Mouse (Mus musculus) ES-E14 (cell line): Measurements from ENCODE around the gene 1810055G02Rik. TPM values are rescaled to one million over a fixed set of nuclear protein-coding genes. Genes with fewer than 3 reads are reported as not detected.
A peak's percentile ranks its signal among the peaks of the same experiment; 100 is the strongest.

Experiments used
- DNase-seq: peaks from one replicate; pipeline ENCODE4 v3.0.0-alpha.2; 2013; ENCODE audit warnings: low read depth, low spot score
- H3K27ac ChIP-seq: 2 replicates; pipeline ENCODE4 v1.5.1; 2012; ENCODE audit warnings: low read depth, mild to moderate bottlenecking, low read length, moderate library complexity, mixed read lengths; ENCODE audit not compliant: poor library complexity, insufficient read depth, severe bottlenecking
- H3K36me3 ChIP-seq: 2 replicates; pipeline ENCODE4 v1.6.1; 2012; ENCODE audit warnings: mild to moderate bottlenecking, low read length, moderate library complexity, mixed read lengths; ENCODE audit not compliant: control insufficient read depth, poor library complexity, insufficient read depth, severe bottlenecking
- H3K4me1 ChIP-seq, 2 experiments: fragments of 150-350 bp in 1 of 2; sonication (generic) in 1 of 2; 2 replicates each; pipeline ENCODE4 v1.6.1; 2012; ENCODE audit warnings: low read length in 2 of 2, mild to moderate bottlenecking in 1 of 2, mixed read lengths in 1 of 2; ENCODE audit not compliant: control insufficient read depth in 2 of 2, insufficient read depth in 2 of 2, poor library complexity in 1 of 2
- H3K4me3 ChIP-seq, 2 experiments: fragments of 150-350 bp in 1 of 2; sonication (generic) in 1 of 2; 2 replicates each; pipeline ENCODE4 v1.5.1; 2012; ENCODE audit warnings: low read length in 2 of 2, low read depth in 1 of 2, mild to moderate bottlenecking in 1 of 2, mixed read lengths in 1 of 2; ENCODE audit not compliant: insufficient read depth in 1 of 2, poor library complexity in 1 of 2, severe bottlenecking in 1 of 2
- H3K9ac ChIP-seq: 2 replicates; pipeline ENCODE4 v1.6.1; 2012; ENCODE audit warnings: low read depth, mild to moderate bottlenecking, low read length, mixed read lengths; ENCODE audit not compliant: poor library complexity, insufficient read depth, severe bottlenecking
- H3K9me3 ChIP-seq: fragments of 150-350 bp; sonication (generic); 2 replicates; pipeline ENCODE4 v1.6.1; 2012; ENCODE audit warnings: low read depth, mild to moderate bottlenecking, low read length; ENCODE audit not compliant: control insufficient read depth, insufficient read depth
- CHD2 ChIP-seq: IDR thresholded peaks from 2 replicates; pipeline ENCODE4 v1.6.1; 2014; ENCODE audit warnings: mild to moderate bottlenecking, low read depth, low read length, inconsistent platforms
- HCFC1 ChIP-seq: IDR thresholded peaks from 2 replicates; pipeline ENCODE4 v1.6.1; 2012; ENCODE audit warnings: low read length, inconsistent platforms, borderline replicate concordance; ENCODE audit not compliant: insufficient read depth
- MAFK ChIP-seq: IDR thresholded peaks from 2 replicates; pipeline ENCODE4 v1.6.1; 2014; ENCODE audit warnings: mild to moderate bottlenecking, low read depth, low read length, inconsistent platforms; ENCODE audit not compliant: insufficient read depth
- ZC3H11A ChIP-seq: IDR thresholded peaks from 2 replicates; pipeline ENCODE4 v1.6.1; 2012; ENCODE audit warnings: low read depth, mild to moderate bottlenecking, inconsistent platforms, low read length, borderline replicate concordance
- ZNF384 ChIP-seq: IDR thresholded peaks from 2 replicates; pipeline ENCODE4 v1.6.1; 2012; ENCODE audit warnings: low read depth, low read length, inconsistent platforms
- in situ Hi-C, 2 experiments: fragments of 600-800 bp; cut with MboI; formaldehyde crosslinking; loops; one replicate each; pipeline ENCODE4 v1.15.1; 2025; ENCODE audit warnings: low sequenced_read_pairs in 2 of 2, inconsistent platforms in 1 of 2; ENCODE audit not compliant: unreplicated experiment in 2 of 2
- total RNA-seq: library from RNA; depleted of rRNA; stranded (reverse); fragments of 300-350 nt; gene quantifications from 2 replicates; pipeline ENCODE4 v1.2.3, GENCODE M21; 2012

1810055G02Rik gene
- total RNA-seq, 1 experiment: 31.4 TPM

- in situ Hi-C loops: no loop called here
- no peak overlapping the region for H3K9ac ChIP-seq
- H3K9me3 ChIP-seq: no peaks in the 10 kb centered on the region
- H3K27ac ChIP-seq: no peak overlapping the region
- peaks cover 38% of the 10 kb centered on the region for H3K36me3 ChIP-seq
- no peak for DNase-seq
- TF ChIP-seq ZNF384: no peak
- TF ChIP-seq ZC3H11A: no peak
- no peak for TF ChIP-seq MAFK
- no peak for TF ChIP-seq CHD2
- no peak for TF ChIP-seq HCFC1
- peaks cover 0 to 8% of the 10 kb centered on the region in 2 experiments; a peak in 1 of 4 replicates for H3K4me1 ChIP-seq
- H3K4me3 ChIP-seq: no peak overlapping the region
Observed at GRCm38 (mm10) chr19:3714381-3714780, 6.3 kb downstream of the 1810055G02Rik start.

- TF ChIP-seq MAFK: no peak
- peak; percentile 55; the same call in 1 of the 2 replicates for TF ChIP-seq HCFC1
- in situ Hi-C loops: no loop called here
- peak overlapping the region; percentile 74 for H3K9ac ChIP-seq
- no peaks in the 10 kb centered on the region for H3K9me3 ChIP-seq
- H3K4me1 ChIP-seq: peaks cover 0 to 6% of the 10 kb centered on the region in 2 experiments; a peak in 1 of 4 replicates
- H3K4me3 ChIP-seq: peak overlapping the region; percentile 57 to 70
- DNase-seq: peak; percentile 83
- H3K27ac ChIP-seq: peak overlapping the region; percentile 57
- H3K36me3 ChIP-seq: peaks cover 30% of the 10 kb centered on the region
Observed at GRCm38 (mm10) chr19:3718481-3719361, 10.6 kb downstream of the 1810055G02Rik start.

GRCm38 (mm10) chr19:3719362-3719891 is 11.3 kb downstream of the 1810055G02Rik start:
- no peak for TF ChIP-seq HCFC1
- TF ChIP-seq CHD2: no peak
- TF ChIP-seq MAFK: no peak
- no peak for TF ChIP-seq ZC3H11A
- no peak for TF ChIP-seq ZNF384
- Histone ChIP-seq H3K27ac (peak overlapping the region; percentile 41), H3K4me3 (peak overlapping the region; percentile 57 to 70), H3K36me3 (peaks cover 26% of the 10 kb centered on the region), H3K9ac (peak overlapping the region; percentile 74), H3K4me1 (peaks cover 0 to 6% of the 10 kb centered on the region in 2 experiments; a peak in 1 of 4 replicates), H3K9me3 (no peaks in the 10 kb centered on the region)
- in situ Hi-C loops: no loop called here
- peak; percentile 44 for DNase-seq

GRCm38 (mm10) chr19:3723170-3723569 is 15.1 kb downstream of the 1810055G02Rik start:
- TF ChIP-seq ZNF384 (no peak), CHD2 (no peak), ZC3H11A (no peak), MAFK (no peak), HCFC1 (no peak)
- Histone ChIP-seq H3K27ac (no peak overlapping the region), H3K9me3 (no peaks in the 10 kb centered on the region), H3K9ac (no peak overlapping the region), H3K4me3 (no peak overlapping the region), H3K4me1 (peaks cover 0 to 6% of the 10 kb centered on the region in 2 experiments; a peak in 1 of 4 replicates), H3K36me3 (no peaks in the 10 kb centered on the region)
- in situ Hi-C loops: no loop called here
- no peak for DNase-seq
